Mouse (Mus musculus): ENCODE results near the gene Adra1d.

Adra1d gene

DNA sequence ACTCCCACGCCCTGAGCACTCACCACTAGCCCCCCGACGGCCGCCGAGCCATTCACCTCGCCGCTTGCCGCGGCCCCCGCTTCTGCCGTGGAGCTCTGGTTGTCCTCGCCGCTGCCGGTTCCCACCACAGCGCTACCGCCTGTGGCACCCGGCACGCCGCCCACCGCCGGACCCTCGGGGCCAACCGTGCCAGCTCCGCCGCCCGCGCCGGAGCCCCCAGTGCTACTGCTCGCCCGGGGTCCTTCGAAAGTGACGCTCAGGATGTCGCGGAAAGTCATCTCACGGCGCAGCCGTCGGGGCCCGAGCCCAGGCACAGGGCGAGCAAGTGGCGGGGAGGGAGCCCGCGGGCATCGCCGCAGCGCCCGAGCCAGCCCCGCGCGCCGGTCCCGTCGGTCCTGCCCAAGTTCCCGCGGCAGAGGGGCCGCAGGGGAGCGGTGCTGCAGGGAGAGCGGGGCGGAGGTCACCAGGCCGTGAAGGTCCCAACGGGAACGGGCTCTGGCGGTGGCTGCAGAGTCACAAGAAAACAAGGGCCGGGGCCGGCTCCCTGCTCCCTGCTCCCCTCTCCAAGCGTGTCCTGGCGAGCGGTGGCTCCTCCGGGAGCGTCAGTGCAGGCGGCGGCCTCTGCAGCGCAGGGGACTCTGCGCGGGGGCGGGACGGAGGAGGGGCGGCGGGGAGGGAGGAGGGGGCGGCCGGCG lies at the start of gene Adra1d:
Adra1d (minus strand) TSS at position 393 of the 695 bp plus-strand sequence.
- peak; percentile 43 for DNase-seq (ENCODE audit: low read depth, low spot score)

DNA sequence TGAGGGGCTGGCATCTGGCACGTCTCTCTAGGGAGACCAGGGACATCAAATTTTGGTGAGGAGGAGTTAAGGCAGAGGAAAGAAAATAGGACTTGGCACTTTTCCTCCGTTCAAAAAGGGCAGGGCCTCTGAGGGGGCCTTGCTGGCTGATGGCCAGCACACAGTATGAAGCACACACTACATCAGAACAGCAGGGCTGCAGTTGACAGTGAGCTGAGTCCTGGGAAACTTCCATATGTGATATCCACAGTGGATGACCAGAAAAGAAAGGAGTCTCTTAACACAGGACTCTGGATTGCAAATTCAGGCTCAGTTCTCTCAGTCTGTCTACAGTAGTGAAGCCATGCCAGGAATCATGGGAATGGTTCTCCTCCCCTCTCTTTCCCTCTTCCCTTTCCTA lies 39.8 kb upstream of the Adra1d start:
- no peak for DNase-seq (ENCODE audit: low read depth, low spot score)

DNA sequence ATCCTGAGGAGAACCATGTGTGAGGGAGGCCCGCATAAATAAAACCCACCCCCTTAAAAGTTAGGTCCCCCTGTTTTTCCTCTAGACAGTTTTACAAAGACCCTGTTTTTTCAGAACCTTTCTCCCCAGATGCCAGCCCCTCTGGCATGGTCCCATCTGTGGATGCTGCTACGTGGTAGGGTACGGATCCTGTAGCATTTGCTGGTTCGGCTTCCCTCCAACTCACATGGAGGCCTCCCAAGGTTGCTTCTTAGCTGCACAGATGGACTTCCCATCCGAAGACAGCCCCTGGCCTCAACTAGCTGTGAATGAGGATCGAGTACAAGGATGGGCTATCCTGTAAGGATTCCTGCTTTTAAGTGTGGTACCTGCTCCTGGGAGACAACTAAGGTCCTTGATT lies 32.8 kb upstream of the Adra1d start:
- no peak for DNase-seq (ENCODE audit: low read depth, low spot score)

DNA sequence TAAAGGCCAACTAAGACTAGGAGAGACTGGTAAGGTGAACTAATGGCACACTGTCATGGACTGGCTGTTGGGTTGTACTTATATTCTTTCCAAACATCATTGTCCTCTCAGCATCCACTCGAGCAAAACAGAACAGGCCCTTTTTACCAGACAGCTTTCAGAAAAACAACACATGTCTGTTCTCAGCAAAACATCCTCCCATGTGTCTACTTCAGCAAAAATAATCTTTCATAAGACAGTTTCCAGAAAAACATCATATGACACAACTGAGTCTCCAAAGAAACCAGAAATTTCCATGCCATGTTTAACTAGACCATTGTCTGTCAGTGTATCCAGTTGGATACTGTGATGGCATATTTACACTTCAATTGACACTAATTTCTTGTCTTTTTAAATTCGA lies 25.4 kb upstream of the Adra1d start:
- no peak for DNase-seq (ENCODE audit: low read depth, low spot score)

DNA sequence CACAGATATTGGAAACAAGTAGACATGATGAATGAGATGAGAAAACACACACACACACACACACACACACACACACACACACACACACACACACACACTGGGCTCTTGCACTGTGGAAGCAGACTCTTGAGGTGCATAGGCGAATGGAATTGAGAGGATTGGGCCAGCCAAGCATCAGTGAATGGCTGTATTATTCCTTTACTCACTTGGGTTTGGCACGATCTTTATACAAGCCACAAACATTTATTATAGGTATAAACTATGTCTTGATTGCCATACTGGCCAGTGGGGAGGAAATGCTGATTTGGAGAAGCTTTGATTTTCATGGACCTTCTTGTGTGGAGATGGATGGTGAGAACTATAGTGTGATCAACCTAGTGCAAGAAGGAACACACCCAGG lies 19.4 kb upstream of the Adra1d start:
- DNase-seq (ENCODE audit: low read depth, low spot score), result no peak

DNA sequence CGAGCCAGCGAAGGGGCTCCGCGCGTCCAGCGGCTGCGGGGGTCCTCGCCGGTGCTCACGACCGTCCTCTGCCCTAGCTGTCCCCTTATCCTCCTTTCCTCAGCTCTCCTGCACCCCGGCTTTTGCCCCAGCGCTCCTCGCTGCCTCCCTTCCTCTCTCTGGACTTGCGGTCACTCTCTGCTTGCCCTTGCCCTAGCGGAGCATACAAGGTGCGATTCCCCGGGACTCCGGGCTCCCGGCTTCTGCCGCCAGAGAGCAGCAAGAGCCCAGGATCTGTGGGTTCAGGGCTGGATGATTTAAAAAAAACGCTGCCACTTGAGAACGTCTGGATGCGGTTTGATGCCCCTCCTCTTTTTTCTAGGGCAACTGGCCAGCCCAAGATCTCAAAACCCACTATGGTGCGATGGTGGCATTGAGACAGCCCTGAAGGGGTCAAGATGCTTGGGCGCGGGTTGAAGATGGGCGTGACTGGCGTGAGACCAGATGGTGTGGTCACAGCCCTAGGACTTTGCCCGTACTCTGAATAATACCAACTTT lies 571 bp upstream of the Adra1d start:
- peak; percentile 70 for DNase-seq (ENCODE audit: low read depth, low spot score)

DNA sequence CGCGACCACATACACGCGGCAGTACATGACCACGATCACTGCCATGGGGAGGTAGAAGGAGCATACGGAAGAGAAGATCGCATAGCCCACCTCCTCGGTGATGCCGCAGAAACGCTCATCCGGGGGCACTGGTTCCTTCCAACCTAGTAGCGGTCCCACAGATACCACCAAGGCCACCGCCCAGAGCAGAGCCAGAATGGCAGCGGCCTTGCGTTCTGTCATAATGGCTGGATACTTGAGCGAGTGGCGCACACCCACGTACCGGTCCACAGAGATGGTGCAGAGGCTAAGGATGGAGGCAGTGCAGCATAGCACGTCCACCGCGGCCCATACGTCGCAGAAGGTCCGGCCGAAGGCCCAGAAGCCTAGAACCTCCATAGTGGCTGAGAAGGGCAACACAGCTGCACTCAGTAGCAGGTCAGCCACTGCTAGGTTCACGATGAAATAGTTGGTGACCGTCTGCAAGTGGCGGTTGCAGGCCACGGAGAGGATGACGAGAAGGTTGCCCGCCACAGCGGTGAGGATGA lies 676 bp downstream of the Adra1d start:
- DNase-seq (ENCODE audit: low read depth, low spot score), result peak; percentile 25

DNA sequence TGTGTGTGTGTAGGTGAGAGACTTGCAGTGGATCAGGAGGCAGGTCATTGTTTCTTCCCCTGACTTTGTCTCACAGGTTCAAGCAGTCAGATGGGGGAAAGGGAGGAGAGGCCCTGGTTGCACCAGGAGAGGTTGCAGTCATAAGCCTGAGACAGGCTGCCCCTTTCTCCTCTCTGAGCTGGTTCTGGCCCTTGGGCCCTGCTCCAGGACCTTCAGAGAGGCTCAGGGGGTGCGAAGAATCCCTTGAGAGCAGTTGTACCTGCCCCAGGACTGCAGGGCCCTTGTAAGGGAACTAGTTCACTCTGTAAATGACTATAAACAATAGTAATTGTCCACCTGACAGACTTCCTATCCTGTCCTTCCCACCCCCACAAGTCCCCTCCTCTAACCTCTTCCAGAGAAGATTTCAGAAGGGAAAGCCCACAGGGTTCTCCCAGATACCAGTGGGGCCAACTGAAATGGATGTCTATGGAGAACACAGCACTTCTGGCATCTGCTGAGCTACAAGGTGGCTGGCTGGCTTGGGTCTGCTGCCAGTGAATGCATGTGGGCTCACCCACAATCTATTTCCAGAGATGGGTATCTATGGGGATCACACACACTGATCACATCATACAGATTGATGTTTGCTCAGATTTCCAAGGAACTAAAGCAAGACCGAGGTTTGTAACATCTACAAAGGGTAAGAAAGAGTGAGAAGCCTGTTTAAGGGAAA lies 1.7 kb downstream of the Adra1d start:
- no peak for DNase-seq (ENCODE audit: low read depth, low spot score)

DNA sequence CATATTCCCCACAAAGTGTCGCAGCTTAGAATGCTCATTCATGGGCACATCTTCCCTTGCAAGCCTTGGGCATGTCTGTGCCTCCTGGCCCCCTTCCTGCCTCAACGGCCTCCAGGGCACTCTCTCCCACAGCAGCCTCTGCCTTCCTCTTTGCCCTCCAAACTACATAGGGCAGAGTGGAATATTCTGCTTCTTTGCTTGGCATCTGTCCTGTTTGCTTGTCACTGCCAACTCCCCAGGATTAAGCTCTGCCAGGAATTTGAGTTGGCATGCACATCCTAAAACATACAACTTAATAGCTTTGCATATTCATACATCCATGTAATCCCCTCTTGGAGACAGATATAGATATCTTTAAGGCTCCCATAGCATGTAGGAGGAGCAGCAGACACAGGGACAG lies 4.2 kb downstream of the Adra1d start:
- DNase-seq (ENCODE audit: low read depth, low spot score), result no peak

DNA sequence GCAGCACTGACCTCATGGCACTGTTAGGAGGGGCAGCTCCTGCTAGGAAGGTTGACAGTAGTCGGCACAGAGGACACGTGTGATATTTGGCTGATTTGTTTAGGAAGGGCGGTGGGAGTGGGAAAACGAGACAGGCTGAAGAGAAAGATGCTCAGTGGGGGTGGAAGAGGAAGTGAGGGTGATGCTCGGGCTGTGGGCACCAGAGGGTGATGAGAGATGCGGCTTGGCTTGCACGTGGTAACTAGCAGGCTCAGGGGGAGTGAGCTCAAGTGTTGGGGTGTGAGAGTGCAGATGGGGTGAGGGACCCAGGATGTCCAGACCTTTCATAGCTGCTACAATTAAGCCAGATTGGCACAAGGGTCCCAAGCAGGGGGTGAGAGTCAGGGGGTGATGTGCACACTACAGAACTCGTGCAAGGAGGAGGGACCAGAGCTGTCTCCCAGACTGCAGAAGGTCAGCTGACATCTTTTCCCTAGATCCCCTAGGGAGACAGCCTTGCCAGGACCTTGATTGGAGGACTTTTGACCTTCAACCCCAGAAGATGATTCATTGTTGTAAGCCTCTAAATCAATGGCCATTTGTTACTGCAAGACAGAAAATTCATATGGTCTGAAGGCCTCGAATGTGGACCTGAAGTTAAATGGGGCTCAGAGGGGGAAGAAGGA lies 9.2 kb downstream of the Adra1d start:
- DNase-seq (ENCODE audit: low read depth, low spot score), result no peak

DNA sequence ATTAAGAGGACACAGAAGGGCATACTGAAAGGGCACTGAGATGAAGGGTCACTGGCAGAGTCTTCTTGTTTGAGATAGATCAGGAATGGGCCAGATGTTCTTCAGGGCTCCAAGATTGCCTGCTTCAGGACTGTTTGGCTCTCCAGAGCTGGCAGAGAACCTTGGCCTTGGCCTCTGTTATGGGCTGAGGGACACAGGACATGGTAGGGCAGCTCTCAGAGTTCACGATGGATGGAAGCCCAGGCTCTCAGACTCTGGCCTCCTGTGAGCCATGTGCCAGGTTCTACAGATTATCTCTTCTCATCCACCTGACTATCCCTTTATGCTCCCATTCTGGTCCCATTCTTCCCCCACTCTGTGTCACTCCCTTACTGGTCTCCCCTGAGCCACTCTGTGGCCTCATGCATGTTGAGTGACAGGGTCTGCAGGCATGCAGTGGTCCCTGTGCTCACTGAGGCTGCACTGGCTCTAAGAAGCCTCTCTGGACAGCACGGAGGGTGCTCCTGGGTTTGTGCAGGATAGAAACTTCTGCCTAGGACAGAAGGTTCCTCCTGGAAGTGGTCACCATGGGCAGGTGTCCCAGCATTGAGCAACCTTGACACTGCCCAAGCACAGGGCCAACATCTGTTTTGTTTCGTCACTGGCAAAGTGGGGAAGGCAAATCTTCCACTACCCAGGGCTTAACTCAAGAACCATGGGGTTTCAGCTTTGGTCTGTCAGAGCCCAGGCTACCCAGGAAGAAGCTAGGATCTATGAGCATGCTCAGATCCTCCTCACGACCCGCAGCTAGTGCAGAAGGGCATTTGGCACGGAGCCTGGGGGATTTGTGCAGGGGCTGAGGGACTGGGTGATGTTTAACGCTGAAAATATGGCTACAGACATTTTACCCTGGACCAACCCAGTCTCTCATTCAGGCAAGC lies 10.1 kb downstream of the Adra1d start:
- DNase-seq (ENCODE audit: low read depth, low spot score), result no peak

DNA sequence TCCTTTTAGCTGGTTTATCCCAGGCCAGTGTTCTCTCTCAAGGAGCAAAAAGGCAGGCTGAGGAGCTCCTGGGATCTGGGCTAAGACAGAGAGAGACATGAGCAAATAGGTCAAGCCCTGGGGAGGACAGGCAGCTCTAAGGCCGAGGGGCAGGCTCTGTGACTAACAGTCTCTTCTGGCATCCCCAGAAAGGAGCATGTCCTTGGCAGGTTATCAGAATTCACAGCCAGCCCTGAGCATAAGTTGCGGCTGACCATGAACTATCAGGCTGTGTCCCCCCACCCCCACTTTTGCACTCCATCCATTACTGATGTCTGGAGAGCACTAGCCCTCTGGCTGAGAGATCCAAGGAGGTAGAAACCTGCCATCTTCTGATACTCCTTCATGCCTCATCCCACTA lies 11.2 kb downstream of the Adra1d start:
- DNase-seq (ENCODE audit: low read depth, low spot score), result no peak

DNA sequence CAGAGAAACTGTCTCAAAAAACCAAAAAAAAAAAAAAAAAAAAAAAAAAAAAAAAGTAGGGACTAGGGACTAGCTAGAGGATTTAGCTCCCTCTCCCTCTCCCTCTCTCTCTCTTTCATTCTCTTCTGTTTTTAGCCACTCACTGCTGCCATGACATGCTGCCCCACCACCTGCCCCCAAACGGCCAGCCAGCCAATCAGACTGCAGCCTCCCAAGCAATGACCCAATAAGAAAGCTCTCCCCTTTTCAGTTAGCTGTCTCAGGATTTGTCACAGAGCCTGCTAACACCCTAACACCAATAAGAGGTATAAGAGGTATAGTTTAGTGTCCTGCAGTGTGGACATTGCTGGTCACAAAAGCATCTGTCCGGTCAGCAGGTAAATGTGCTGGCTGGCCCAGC lies 11.6 kb downstream of the Adra1d start:
- no peak for DNase-seq (ENCODE audit: low read depth, low spot score)

DNA sequence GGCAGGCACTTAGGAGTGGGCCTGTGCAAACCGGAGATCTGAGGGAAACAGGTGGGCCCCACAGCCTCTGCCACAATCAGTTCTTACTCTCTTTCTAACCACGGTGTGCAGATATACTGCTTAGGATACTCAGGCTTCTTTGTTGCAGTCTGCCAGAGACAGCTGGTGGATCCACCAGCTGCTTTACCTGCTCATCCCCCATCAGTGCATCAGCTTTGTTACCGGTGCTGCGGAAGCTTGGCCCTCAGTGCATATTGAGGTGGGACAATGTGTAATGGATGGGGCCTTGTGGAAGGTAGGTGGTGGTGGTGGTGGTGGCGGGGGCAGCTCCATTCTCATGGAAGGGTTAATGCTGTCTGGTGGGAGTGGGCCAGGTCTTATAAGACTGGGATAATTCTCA lies 13.0 kb downstream of the Adra1d start:
- no peak for DNase-seq (ENCODE audit: low read depth, low spot score)

DNA sequence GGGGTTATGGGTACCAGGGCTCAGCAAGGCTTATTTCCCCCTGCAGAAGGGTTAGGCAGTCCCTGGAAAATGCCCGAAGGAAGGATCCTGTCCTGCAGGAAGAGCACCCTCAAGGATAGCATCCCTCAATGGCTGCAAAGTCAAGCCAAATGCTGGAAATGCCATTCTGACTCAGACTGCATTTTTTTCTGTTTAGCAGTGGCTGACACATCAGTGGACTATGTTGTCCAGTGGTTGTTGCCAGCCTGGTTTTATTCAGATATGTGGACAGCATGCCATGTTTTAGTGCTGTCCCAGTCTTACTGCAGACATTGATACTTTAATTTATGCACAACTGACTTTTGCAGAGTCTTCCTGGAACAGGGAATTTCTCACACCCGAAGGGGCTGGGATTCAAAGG lies 13.8 kb downstream of the Adra1d start:
- no peak for DNase-seq (ENCODE audit: low read depth, low spot score)

DNA sequence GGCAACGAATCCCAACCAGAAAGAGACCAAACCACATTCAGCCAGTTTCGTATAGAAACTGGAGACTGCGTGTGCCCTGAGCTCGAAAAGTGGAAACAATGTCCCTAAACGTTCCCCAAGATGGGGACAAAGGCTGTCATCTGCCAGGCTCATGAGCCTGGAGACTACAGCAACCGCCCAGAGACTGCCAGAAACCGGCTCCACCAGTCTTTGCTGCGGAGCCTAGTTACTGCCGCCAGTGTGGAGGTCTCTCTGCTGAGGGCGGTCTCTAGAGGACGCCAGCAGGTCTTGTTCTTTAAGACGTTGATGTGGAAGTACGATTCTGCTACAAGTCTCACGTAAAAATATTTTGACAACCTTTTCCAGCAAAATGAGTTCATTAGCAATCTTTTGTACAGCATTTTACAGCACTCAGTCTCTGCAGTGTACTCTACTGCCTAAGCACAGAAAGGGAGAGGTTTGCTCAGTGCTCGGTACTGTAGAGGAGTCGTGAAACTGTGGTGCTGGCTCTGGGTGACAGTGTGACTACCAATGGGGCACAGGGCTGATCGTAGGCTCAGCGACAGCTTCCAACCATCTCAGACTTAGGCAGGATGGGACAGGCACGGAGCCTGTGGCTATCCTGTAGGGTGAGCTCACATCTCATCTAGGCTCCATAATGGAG lies 15.2 kb downstream of the Adra1d start:
- DNase-seq (ENCODE audit: low read depth, low spot score), result peak; percentile 31

DNA sequence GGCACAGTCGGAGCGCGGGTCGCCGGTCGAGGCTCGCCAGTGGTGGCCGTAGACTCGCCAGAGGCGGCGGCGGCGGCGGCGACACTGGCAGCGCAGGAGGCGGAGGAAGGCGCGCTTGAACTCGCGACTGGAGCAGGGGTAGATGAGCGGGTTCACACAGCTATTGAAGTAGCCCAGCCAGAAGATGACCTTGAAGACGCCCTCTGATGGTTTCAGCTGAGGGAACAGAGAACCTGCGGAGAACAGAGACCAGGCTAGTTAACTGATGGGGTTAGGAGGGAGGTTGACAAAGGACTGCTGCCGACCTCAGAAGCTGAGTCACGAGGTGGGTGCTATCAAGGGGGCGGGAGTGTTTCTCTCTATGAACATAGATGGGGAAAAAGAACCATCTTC lies 15.8 kb downstream of the Adra1d start:
- peak; percentile 48 for DNase-seq (ENCODE audit: low read depth, low spot score)

DNA sequence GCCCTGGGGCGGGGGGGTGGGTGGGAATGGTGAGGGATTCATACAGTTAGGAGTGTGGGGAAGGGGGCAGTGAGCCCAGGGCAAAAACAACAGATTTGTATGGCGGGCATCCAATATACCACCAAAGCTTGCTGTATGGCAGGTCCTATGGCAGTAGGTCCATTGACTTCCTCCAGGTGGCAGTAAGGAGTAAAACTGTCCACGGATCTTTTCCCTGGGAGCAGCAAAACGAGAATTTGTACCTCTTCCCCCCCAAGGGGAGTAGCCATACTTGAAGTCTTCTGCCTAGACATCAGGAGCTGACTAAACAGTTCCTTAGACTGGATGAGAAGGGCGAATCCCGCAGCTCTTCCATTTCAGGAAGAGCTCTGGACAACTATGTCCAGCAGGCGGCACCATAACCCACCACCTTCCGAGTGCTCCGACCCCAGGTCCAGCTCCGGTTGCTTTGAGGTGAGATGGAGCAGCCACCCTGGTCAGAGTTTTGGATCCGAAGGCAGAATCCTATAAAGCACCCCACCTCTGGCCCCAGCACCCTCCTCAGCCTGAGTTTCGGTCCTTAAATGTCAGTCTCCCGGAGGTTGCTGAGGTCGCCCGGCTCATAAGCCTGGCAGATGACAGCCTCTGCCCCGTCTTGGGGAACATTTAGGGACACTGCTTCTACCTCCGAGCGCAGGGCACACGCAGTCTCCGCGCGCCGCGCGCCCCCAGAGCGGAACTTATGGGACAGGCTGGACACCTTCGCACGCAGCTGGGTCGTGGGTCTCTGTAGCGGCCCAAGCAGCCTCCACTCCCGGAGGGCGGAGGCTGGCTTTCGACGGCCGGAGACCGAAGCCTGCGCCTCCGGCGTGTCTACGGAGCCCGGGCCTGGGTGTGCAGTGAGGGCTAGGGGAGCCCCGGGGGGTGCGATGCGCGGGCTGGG lies 16.4 kb downstream of the Adra1d start:
- peak; percentile 67 for DNase-seq (ENCODE audit: low read depth, low spot score)

DNA sequence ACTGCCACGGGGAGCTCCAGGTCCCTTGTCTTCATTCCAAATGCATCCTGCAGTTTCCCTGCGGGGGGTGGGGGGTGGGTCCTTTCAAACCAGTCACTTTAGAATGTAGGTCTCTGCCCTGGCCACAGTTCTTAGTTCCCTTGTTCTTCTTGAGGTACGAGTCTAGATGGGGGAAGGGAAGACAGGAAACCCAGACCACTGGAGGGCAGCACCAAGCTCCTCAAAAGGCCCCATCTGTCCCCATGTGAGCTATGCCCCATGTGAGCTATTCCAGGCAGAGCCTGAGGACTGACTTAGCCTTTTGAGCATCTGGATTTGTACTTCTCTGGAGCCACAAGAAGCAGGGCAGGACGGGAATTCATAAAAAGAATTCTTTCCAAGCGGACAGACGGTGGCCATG lies 19.6 kb downstream of the Adra1d start:
- DNase-seq (ENCODE audit: low read depth, low spot score), result peak; percentile 83

DNA sequence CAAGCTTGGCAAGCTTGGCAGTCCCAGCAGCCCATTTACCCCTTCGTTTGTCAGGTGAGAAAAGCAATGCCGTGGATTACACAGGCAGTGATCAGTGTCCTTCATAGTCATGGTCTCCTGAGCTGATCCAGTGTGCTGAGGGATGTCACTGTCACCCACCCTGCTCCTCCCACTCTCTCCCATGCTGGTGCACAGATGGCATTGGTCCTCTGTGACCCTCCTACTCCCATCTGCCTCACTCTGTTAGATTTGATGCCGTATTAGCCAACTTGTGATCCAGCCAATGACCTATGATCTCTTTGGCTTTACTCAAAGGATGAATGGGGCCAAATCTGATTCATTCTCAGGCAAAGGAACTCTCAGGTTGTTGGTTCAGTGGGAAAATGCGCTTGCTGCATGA lies 20.4 kb downstream of the Adra1d start:
- no peak for DNase-seq (ENCODE audit: low read depth, low spot score)

Measured in ES-CJ7 (cell line).